Mouse (Mus musculus): ENCODE data around the gene Tmem150c. TPM values are rescaled to one million over a fixed set of nuclear protein-coding genes. Genes with fewer than 3 reads are reported as not detected.

Gene Tmem150c
- polyA plus RNA-seq, 1 experiment from 2014 or later, result 17.0 TPM

DNA sequence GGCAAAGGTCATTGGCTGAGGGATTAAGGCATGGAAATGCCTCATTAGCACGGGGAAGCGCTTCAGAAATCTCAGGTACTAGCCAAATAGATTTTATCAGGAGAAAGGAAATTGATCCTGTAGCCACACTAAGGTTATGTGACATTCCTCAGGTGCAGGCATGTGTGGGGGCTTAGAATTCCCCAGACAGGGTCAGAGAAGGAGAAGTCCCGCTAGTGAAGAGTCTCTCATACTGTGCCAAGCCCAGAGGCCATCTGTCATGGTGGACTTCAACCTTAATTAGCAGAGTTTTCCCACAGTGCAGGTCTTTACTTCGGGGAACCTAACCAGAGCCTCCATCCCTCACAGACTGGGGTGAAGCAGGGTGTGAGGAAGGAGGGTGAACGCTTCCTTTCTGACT, 62.7 kb downstream of the Tmem150c start:
- 67% methylated on average over 5 of the region's 5 CpGs for WGBS
- Histone ChIP-seq H3K4me2 (ENCODE audit: low read length) (no peak overlapping the region), H3K9ac (ENCODE audit: low read length) (no peak overlapping the region), H3K9me3 (replicated peaks; ENCODE audit: control insufficient read depth, low read length) (no peaks in the 10 kb centered on the region), H3K4me3 (ENCODE audit: low read depth, low read length) (no peak overlapping the region), H3K4me1 (ENCODE audit: control insufficient read depth, insufficient read depth, low read length) (peaks cover under 1% of the 10 kb centered on the region; the same call in 1 of the 2 replicates), H3K27me3 (replicated peaks; ENCODE audit: control insufficient read depth, insufficient read depth, low read length) (no peaks in the 10 kb centered on the region), H3K27ac (ENCODE audit: low read depth, low read length) (no peak overlapping the region), H3K36me3 (ENCODE audit: control insufficient read depth, insufficient read depth, low read length) (no peaks in the 10 kb centered on the region)
- DNase-seq (ENCODE audit: low spot score), result no peak
- ATAC-seq, result no peak

DNA sequence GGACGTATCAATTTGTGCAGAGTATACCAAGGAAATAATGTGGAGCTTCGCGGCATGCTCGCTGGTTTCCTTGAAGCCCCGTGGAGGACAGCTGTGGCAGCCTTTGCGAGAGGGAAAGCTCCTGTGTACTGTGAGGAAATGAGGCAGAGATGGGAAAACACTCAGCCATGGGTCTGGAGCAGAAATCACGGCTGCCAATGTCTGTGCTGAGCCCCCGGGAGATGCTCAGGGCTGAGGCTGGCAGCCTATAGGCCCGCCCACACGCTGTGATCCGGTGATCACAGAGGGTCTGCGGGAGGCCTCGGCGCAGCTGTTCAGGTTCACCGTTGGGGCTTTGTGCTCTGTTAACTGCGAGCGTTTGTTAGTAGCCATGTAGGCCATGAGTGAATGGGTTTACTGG, 68.0 kb downstream of the Tmem150c start:
- no peaks in the 10 kb centered on the region for H3K27me3 ChIP-seq (replicated peaks; ENCODE audit: control insufficient read depth, insufficient read depth, low read length)
- ATAC-seq (peak; percentile 88), DNase-seq (ENCODE audit: low spot score) (peak; percentile 75)
- no peaks in the 10 kb centered on the region for H3K9me3 ChIP-seq (replicated peaks; ENCODE audit: control insufficient read depth, low read length)
- WGBS, result 9% methylated on average over 17 of the region's 17 CpGs
- no peak overlapping the region for H3K4me3 ChIP-seq (ENCODE audit: low read depth, low read length)
- no peaks in the 10 kb centered on the region for H3K36me3 ChIP-seq (ENCODE audit: control insufficient read depth, insufficient read depth, low read length)
- peak overlapping the region; percentile 42 for H3K9ac ChIP-seq (ENCODE audit: low read length)
- H3K27ac ChIP-seq (ENCODE audit: low read depth, low read length), result peak overlapping the region; percentile 82
- peaks cover 18% of the 10 kb centered on the region for H3K4me1 ChIP-seq (ENCODE audit: control insufficient read depth, insufficient read depth, low read length)
- peak overlapping the region; percentile 38 for H3K4me2 ChIP-seq (ENCODE audit: low read length)

DNA sequence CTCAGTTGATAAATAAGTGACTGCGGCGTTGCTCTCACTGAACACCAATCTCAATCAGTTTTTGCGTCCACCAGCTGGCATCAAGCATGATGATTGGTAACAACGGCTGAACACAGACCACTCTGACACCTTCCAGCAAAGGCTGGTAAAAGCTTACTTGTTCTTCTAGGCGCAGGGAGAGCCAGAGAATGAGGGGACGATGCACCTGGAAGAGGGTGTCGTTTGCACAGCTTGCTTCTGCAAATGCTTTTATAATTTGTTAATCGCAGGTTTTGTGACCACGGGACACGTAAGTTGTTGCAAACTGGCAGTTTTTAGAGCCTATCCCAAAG, 68.4 kb downstream of the Tmem150c start:
- H3K4me1 ChIP-seq (ENCODE audit: control insufficient read depth, insufficient read depth, low read length), result peaks cover 18% of the 10 kb centered on the region
- peak overlapping the region; percentile 82 for H3K27ac ChIP-seq (ENCODE audit: low read depth, low read length)
- ATAC-seq, result peak; percentile 56
- DNase-seq (ENCODE audit: low spot score), result no peak
- 25% methylated on average over 10 of the region's 10 CpGs for WGBS
- H3K36me3 ChIP-seq (ENCODE audit: control insufficient read depth, insufficient read depth, low read length), result no peaks in the 10 kb centered on the region
- no peaks in the 10 kb centered on the region for H3K9me3 ChIP-seq (replicated peaks; ENCODE audit: control insufficient read depth, low read length)
- H3K4me2 ChIP-seq (ENCODE audit: low read length), result peak overlapping the region; percentile 38
- no peak overlapping the region for H3K4me3 ChIP-seq (ENCODE audit: low read depth, low read length)
- H3K27me3 ChIP-seq (replicated peaks; ENCODE audit: control insufficient read depth, insufficient read depth, low read length), result no peaks in the 10 kb centered on the region
- peak overlapping the region; percentile 42 for H3K9ac ChIP-seq (ENCODE audit: low read length)

DNA sequence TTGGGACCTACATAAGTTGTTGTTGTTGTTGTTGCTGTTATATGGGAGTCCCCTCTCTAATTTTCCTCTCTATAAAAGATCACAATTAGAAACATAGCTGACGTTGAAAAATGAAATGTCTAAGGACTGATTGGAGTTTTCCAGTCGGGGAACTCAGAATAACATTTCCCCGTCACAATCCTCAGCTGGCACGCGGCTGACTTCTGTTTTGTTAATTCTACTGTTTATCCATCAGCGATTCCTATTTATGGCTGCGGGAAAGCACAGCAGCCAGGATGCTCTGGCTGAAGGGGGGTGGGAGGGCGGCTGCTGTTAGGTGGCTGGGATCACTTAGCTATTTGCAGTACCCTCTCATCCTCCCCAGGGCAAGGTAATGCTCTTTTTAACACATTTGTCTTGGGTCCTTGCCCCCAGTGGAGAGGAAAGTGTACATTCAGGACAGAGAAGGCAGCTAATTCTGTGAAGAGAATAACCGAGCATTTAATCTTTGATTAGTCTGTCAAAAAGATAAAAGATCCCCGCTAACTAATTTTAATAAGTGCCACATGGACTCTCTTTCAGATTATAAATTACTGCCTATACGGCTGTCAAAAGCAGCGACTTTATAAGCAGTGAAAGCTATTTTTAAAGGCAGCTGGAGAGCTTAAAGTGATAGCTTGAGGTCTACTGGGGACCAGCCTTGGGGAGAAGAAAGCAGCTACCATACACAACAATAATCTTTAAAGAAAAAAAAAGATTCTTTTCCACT, 68.9 kb downstream of the Tmem150c start:
- Histone ChIP-seq H3K4me3 (ENCODE audit: low read depth, low read length) (no peak overlapping the region), H3K9me3 (replicated peaks; ENCODE audit: control insufficient read depth, low read length) (no peaks in the 10 kb centered on the region), H3K27ac (ENCODE audit: low read depth, low read length) (peak overlapping the region; percentile 82), H3K27me3 (replicated peaks; ENCODE audit: control insufficient read depth, insufficient read depth, low read length) (no peaks in the 10 kb centered on the region), H3K4me1 (ENCODE audit: control insufficient read depth, insufficient read depth, low read length) (peaks cover 22% of the 10 kb centered on the region), H3K36me3 (ENCODE audit: control insufficient read depth, insufficient read depth, low read length) (no peaks in the 10 kb centered on the region), H3K9ac (ENCODE audit: low read length) (peak overlapping the region; percentile 42), H3K4me2 (ENCODE audit: low read length) (peak overlapping the region; percentile 38)
- DNase-seq (ENCODE audit: low spot score) (peak; percentile 67), ATAC-seq (peak; percentile 53)
- 29% methylated on average over 12 of the region's 12 CpGs for WGBS

DNA sequence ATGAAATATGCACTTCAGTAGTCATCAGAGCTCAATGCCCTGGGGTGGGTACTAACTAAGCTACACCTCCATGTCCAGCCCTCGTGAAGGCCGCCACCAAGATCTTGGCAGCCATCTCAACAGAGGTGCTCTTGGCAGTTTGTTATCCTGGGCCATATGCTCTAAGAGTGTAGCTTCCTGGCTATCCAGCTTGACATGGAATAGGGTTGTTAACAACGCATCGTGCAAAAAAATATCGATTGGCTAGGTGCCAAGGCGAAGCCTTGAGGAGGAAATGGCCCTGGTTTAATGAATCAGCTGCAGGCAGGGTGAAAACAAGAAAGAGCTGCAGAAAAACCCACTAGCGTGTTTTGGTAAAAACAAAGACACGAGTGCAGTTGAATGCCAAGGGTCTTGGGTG, 74.5 kb downstream of the Tmem150c start:
- no peak overlapping the region for H3K4me3 ChIP-seq (ENCODE audit: low read depth, low read length)

DNA sequence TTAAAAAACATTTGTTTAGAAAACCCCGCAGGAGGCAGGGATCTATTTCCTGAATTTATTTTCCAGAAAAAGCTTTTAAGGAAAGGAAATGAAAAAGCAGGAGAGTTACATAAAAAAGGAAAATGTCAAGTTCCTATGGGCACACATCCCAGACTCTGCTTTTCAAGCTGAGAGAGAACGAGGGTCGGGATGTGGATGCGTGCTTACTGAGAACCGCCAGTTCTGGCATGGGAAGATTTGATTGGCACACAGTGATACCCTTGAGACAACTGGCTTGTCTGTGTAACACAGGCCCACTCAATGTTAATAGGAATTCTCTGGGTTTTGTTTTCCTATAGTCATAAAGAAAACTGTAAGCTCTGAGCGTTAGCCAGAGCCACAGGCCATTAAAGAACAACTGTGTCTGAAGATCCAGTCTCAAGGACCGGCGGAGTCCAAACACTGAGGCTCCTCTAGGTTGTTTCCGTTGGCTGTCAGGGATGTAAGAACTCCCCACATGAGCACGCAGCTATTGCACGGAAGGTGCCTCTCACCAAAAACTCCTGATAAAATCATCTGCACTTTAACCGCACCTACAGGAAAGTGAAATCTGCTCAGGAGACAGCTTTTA, 75.5 kb downstream of the Tmem150c start:
- DNase-seq (ENCODE audit: low spot score) (peak; percentile 67), ATAC-seq (peak; percentile 35; the same call in 1 of the 2 replicates)
- no peak overlapping the region for H3K4me2 ChIP-seq (ENCODE audit: low read length)
- no peaks in the 10 kb centered on the region for H3K9me3 ChIP-seq (replicated peaks; ENCODE audit: control insufficient read depth, low read length)
- no peaks in the 10 kb centered on the region for H3K27me3 ChIP-seq (replicated peaks; ENCODE audit: control insufficient read depth, insufficient read depth, low read length)
- H3K27ac ChIP-seq (ENCODE audit: low read depth, low read length), result peak overlapping the region; percentile 58; the same call in 1 of the 2 replicates
- 48% methylated on average over 12 of the region's 12 CpGs for WGBS
- H3K36me3 ChIP-seq (ENCODE audit: control insufficient read depth, insufficient read depth, low read length), result no peaks in the 10 kb centered on the region
- no peak overlapping the region for H3K9ac ChIP-seq (ENCODE audit: low read length)
- no peak overlapping the region for H3K4me3 ChIP-seq (ENCODE audit: low read depth, low read length)
- peaks cover 23% of the 10 kb centered on the region for H3K4me1 ChIP-seq (ENCODE audit: control insufficient read depth, insufficient read depth, low read length)

More for the DNA sequence above, 74.5 kb downstream of the Tmem150c start:
- WGBS, result 38% methylated on average over 8 of the region's 8 CpGs
- no peak overlapping the region for H3K4me2 ChIP-seq (ENCODE audit: low read length)
- no peak overlapping the region for H3K9ac ChIP-seq (ENCODE audit: low read length)
- H3K27ac ChIP-seq (ENCODE audit: low read depth, low read length), result peak overlapping the region; percentile 68
- DNase-seq (ENCODE audit: low spot score) (peak; percentile 88), ATAC-seq (peak; percentile 74; the same call in 1 of the 2 replicates)
- no peaks in the 10 kb centered on the region for H3K9me3 ChIP-seq (replicated peaks; ENCODE audit: control insufficient read depth, low read length)
- H3K4me1 ChIP-seq (ENCODE audit: control insufficient read depth, insufficient read depth, low read length), result peaks cover 21% of the 10 kb centered on the region
- no peaks in the 10 kb centered on the region for H3K27me3 ChIP-seq (replicated peaks; ENCODE audit: control insufficient read depth, insufficient read depth, low read length)
- no peaks in the 10 kb centered on the region for H3K36me3 ChIP-seq (ENCODE audit: control insufficient read depth, insufficient read depth, low read length)

DNA sequence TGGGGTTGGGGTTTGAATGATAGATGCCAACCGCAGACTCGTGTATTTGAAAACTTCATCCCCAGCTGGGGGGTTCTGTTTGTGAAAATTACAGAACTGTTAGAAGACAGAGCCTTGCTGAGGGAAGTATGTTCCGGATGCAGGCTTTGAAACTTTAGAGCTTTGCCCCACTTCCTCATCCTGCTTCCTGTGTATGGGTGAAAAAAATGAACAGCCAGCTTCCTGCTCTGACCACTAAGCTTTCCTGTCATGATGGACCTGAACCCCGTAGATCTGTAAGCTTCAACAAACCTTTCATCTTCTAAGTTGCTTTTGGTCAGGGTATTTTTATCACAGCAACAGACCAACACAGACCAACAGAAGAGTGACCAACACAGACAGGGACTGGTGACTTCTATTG, 77.6 kb downstream of the Tmem150c start:
- Histone ChIP-seq H3K27me3 (replicated peaks; ENCODE audit: control insufficient read depth, insufficient read depth, low read length) (no peaks in the 10 kb centered on the region), H3K4me2 (ENCODE audit: low read length) (no peak overlapping the region), H3K36me3 (ENCODE audit: control insufficient read depth, insufficient read depth, low read length) (no peaks in the 10 kb centered on the region), H3K9ac (ENCODE audit: low read length) (no peak overlapping the region), H3K9me3 (replicated peaks; ENCODE audit: control insufficient read depth, low read length) (no peaks in the 10 kb centered on the region), H3K27ac (ENCODE audit: low read depth, low read length) (no peak overlapping the region), H3K4me1 (ENCODE audit: control insufficient read depth, insufficient read depth, low read length) (peaks cover 23% of the 10 kb centered on the region), H3K4me3 (ENCODE audit: low read depth, low read length) (no peak overlapping the region)
- DNase-seq (ENCODE audit: low spot score) (no peak), ATAC-seq (no peak)
- WGBS, result 88% methylated on average over 4 of the region's 4 CpGs

DNA sequence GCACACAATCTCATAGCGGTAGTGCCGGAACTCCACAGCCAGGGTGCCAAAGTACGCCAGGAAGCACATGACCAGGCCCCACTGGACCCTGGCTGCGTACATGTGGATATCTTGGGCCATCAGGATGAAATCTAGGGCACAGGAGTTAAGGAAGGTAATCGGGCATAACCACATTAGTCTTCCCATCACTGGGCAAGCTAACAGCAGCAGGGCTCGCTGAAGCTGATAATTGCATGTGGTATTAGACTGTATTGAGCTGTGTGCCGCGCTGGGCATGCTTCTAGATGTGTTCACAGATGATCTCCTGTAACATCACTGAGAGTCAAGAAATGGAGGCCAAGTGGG, 79.7 kb downstream of the Tmem150c start:
- Histone ChIP-seq H3K9me3 (replicated peaks; ENCODE audit: control insufficient read depth, low read length) (no peaks in the 10 kb centered on the region), H3K27ac (ENCODE audit: low read depth, low read length) (no peak overlapping the region), H3K4me3 (ENCODE audit: low read depth, low read length) (no peak overlapping the region), H3K4me1 (ENCODE audit: control insufficient read depth, insufficient read depth, low read length) (peaks cover 12% of the 10 kb centered on the region), H3K36me3 (ENCODE audit: control insufficient read depth, insufficient read depth, low read length) (no peaks in the 10 kb centered on the region), H3K9ac (ENCODE audit: low read length) (no peak overlapping the region), H3K4me2 (ENCODE audit: low read length) (peak overlapping the region; percentile 48; the same call in 1 of the 2 replicates), H3K27me3 (replicated peaks; ENCODE audit: control insufficient read depth, insufficient read depth, low read length) (no peaks in the 10 kb centered on the region)
- no peak for DNase-seq (ENCODE audit: low spot score)
- 79% methylated on average over 8 of the region's 8 CpGs for WGBS
- no peak for ATAC-seq
